Mouse (Mus musculus) heart, postnatal 4 days (tissue): ENCODE measurements around the gene Npm1. TPM values are rescaled to one million over a fixed set of nuclear protein-coding genes. Genes with fewer than 3 reads are reported as not detected.

Experiments
- DNase-seq: peaks from one replicate; pipeline ENCODE4 v3.0.0; 2021
- total RNA-seq, 2 experiments: library from RNA; stranded (reverse); gene quantifications; 2 replicates each; pipeline ENCODE4 v1.2.3; 2021

Gene Npm1
- total RNA-seq, 2 experiments from 2014 or later, result 272 to 297 TPM

DNA sequence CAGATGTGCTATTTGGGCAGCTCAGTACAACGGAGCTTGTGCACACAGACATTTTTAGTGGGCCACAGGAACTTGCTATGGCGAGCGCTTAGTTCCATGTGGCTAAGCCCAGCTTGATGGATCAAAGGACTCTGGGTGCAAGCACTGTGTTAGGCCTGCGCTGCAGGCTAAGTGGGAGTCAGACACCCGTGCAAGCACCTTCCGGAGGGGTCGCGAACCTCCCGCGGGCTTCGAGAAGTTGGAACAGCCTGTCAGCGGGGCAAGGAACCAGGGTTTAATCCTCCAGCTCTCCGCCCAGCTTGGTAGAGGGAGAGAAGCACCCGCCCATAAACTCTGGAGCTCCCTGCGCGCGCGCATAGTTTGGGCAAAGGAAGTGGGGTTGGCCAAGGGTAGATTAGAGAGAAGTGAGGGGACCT is 17.7 kb upstream of the Npm1 start:
- peak; percentile 7 for DNase-seq

DNA sequence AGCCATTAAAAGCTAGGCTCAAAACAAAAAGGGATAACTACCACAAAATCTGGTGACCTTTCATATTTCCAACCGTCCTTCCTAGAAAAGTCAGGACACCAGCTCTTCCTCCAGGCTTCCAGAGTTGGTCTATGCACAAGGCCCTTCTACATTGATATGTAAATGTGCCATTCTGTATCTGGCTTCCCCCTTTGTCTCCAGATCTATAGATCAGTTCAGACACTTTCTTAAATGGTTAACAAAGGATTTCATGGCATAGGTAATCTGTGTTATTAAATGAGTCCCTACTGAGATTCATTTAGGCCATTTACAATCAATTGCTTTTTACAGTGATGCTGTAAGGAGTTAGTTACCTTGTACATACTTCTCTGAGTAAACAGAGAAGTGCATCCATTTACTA is 16.8 kb upstream of the Npm1 start:
- no peak for DNase-seq

- peak; percentile 66 for DNase-seq
Observed at GRCm38 (mm10) chr11:33176525-33177245, 13.7 kb upstream of the Npm1 start.

DNA sequence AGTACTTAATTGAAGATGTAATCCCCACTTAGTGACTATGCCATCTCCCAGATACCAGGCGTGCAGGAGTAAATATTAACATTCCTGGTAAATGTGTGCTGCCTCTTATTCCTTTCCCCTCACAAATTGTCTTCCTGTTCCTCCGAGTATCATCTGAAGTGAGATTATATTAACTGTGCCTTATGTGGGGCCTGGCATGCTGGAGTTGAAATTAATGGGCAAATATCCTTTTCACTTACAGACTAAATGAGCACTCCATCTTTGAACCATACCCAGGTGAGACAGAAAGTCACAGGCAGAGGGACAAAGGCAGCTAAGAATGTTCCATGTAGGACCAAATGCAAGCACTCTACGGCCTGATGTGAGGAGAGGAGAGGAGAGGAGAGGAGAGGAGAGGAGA is 12.8 kb upstream of the Npm1 start:
- no peak for DNase-seq

GRCm38 (mm10) chr11:33170489-33170888 is 7.5 kb upstream of the Npm1 start:
- DNase-seq, result peak; percentile 67

DNA sequence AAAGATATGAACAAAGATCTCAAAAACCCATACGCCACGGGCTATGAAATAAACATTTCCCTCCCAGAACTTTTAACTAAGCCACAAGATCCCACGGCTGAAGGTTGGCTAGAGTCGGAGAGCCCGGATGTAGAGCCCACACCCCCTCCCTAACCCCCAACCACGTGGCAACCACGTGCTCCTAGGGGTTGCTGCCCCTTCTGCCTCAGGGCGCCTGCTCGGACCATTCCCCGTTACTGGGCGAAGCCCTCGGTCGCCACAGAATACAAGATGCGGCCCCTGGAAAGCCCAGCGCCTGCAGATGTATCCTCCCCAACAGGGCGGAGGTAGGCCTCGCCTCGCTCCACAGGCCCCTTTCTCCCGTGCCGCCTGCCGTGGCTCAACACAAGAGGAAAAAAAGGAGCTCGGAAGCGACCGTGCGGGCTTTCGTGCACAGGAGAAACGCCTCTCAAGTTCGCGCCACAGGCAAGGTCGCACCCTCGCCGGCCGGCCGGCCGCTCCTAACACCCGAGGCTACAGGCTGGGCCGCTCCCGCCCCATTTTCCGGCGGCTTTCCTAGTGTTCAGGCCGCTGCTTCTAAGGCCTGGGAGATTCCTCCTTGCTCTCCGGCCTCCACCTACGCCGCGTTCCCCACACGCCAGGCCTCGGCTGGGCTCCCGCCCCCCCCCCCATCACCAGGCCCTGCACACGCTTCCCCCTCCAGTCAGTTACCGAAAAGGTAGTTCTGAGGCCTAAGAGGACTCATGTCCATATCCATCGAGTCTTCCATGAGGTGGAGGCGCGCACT is 602 bp downstream of the Npm1 start:
- peak; percentile 78 for DNase-seq

- no peak for DNase-seq
Observed at GRCm38 (mm10) chr11:33159741-33160140, 3.3 kb downstream of the Npm1 start.

DNA sequence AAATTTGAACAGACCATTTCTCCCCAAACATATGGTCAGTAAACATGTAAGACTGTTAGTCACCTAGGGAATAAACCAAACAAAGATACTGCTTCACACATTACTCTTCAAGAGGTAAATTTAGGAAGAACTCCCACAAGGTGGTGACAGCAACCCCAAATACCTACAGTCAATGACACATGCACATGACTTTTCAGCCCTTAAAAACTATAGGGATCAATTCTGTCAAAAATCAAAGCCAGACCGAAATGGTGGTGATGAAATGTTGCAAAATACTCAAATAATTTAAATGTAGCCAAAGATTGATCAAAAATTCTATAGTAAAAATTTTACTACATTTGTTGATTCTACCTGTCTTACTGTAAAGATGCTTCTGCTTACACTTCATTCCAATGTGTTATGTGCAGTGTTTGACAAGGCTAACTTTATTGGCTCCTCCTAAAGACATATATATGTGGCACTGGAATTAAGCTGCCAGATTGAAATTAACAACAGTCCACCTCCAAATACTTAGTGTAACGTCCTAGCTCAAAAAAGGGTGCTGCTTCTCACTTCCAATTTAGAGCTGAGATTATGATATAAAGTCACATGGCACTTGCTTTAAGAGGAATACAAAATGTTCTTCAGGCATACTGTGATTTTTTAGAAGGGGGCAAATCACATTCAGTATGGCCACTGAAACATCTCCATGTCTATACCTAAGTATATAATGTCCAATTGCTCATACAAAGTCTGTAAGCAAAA is 5.4 kb downstream of the Npm1 start:
- DNase-seq, result no peak

- no peak for DNase-seq
Observed at GRCm38 (mm10) chr11:33156436-33157015, 6.5 kb downstream of the Npm1 start.

- DNase-seq, result no peak
Observed at GRCm38 (mm10) chr11:33154459-33154858, 8.5 kb downstream of the Npm1 start.

DNA sequence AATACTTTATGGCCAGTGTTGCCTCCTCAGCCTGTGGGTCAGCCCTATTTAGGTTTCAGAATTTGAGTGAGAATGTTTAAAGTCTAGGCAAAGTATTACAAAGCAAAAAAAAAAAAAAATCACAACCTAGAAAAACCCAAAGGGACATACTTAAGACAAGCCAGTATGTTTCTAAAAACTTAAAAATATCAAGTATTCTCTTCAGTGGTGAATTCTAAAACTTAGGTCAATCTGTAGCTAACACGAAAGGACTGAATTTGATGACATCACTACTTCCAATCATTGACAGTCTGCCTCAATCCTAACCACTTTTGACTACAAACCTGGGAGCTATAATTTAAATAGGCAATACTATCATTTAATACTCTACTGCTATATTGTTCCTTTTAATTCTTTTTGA is 10.0 kb downstream of the Npm1 start:
- no peak for DNase-seq

DNA sequence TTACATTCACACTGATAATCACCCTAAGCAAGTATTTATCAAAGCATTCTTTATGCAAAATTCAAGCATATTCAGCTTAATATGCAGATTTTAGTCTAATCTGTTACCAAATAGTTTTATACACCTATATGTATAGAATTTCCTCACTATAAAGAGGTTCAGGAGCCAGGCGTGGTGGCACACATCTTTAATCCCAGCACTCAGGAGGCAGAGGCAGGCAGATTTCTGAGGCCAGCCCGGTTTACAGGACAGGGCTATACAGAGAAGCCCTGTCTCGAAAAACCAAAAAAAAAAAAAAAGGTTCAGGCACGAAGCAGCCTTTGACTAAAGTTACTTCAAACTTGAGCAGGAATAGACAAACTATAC is 11.2 kb downstream of the Npm1 start:
- no peak for DNase-seq

- DNase-seq, result no peak
Observed at GRCm38 (mm10) chr11:33151128-33151779, 11.8 kb downstream of the Npm1 start.

DNA sequence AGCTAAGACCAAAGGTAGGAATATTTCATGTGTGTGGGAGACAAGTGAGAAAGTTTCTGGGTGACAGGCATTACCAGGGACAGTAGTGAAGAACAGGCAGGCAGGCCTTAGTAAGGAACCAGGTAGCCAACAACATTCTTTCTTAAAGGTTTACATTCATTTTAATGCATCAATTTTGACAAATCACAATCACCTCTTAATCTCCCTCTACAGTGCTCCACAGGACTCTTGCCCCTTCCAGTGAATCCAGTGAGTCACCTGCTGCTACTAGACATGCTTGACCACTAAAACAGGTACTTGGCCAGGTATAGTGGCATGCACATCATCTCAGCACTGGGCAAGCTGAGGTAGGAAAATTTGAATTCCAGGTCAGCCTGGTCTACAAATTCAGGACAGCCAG is 12.6 kb downstream of the Npm1 start:
- no peak for DNase-seq

- DNase-seq, result no peak
Observed at GRCm38 (mm10) chr11:33149453-33149852, 13.6 kb downstream of the Npm1 start.

GRCm38 (mm10) chr11:33149088-33149436 is 13.9 kb downstream of the Npm1 start:
- DNase-seq, result no peak

DNA sequence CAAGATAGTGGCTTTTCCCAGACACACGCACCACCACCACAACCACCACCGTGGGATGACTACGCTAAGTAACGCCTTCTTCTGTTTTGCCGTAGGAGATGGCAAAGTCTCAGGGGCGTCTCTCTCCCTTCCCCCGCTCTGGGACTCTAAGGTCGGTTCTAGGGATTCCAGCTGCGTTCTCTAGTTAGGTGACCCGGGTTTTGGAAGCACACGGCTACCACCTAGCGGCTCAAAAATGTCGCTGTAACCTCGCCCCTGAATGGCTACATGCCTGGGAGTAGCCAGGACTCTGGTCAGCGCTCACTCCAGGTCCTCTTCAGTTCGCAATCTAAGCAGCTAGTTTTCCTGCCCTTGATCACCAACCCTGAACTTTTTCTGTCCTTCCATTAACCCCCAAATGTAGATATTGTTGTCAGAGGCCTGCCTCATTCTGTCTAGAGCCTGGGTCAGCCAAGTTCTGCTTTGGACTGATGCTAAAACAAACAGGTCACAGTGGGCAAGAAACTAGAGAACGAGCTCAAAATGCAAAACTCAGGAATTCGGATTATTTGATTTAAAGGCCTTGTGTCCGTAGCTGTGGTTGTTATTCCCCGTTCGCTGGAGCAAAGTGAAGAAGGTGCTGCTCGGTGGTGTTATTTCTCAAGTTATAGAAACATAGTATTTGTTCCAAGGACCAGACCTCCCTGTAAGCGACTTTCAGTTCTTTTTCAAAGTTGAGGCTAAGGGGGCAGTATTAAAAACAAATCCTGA is 14.5 kb downstream of the Npm1 start:
- peak; percentile 84 for DNase-seq

- peak; percentile 58 for DNase-seq
Observed at GRCm38 (mm10) chr11:33147572-33148337, 15.3 kb downstream of the Npm1 start.

DNA sequence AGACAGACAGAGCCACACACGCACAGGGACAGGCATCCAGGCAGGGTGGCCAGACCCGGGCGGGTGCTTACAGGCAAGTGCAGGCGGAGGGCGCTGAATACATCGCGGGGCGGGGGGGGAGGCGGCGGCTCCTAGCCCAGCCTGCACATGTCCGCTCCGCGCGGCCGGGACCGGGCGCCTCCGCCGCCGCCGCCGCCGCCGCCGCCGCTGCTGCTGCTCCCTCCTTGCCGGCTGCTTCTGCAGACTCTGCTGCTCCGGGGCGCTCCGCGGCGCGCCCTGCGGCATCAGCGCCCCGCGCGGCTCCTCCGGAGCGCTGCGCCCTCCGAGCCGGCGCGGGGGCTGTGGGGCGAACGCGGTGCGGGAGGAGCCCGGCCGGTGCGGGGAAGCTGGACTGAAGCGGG is 15.8 kb downstream of the Npm1 start, which contains the start of gene Fgf18:
Gene Fgf18 (minus strand): TSS at position 230 of the 401 bp plus-strand sequence.
- peak; percentile 50 for DNase-seq

DNA sequence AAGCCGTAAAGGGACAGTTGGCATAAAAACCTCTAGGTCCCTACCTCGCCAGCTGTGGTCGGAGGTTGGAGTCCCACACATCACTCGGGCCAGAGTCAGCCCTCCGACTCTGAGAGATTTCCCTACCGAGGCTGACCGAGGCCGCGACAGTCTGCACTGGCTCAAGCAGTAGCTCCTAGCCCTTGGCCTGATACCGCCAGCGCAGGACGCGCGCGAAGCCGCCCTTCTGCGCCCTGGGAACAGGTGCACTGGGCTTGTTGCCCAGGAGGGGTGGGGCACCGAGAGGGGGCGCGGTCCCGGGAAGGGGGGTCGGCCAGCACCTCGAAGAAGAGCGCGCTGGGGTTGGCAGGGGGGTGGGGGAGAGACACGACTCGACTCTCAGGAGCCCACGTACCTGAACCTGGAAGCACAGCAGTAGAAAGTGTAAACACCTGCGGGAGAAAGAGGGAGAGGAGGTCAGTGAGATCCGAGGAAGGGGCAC is 16.3 kb downstream of the Npm1 start:
- DNase-seq, result peak; percentile 76

- peak; percentile 93 for DNase-seq
Observed at GRCm38 (mm10) chr11:33146143-33146497, 16.9 kb downstream of the Npm1 start.
